Mouse (Mus musculus) c-Kit-positive CD71-positive TER-119-positive erythroid progenitor cells, embryonic 14.5 days (primary cell): ENCODE data around the gene Actl6a.
A peak's percentile ranks its signal among the peaks of the same experiment; 100 is the strongest.
"Not testable (repeated sequence)": the region's sequence is repeated elsewhere in the genome, so short reads cannot be mapped to it uniquely, and the experiment has no call there.

Experiments used
- DNase-seq: peaks from one replicate; pipeline ENCODE4 v3.0.0-alpha.2; 2013; ENCODE audit warnings: low spot score

The Actl6a gene

DNA sequence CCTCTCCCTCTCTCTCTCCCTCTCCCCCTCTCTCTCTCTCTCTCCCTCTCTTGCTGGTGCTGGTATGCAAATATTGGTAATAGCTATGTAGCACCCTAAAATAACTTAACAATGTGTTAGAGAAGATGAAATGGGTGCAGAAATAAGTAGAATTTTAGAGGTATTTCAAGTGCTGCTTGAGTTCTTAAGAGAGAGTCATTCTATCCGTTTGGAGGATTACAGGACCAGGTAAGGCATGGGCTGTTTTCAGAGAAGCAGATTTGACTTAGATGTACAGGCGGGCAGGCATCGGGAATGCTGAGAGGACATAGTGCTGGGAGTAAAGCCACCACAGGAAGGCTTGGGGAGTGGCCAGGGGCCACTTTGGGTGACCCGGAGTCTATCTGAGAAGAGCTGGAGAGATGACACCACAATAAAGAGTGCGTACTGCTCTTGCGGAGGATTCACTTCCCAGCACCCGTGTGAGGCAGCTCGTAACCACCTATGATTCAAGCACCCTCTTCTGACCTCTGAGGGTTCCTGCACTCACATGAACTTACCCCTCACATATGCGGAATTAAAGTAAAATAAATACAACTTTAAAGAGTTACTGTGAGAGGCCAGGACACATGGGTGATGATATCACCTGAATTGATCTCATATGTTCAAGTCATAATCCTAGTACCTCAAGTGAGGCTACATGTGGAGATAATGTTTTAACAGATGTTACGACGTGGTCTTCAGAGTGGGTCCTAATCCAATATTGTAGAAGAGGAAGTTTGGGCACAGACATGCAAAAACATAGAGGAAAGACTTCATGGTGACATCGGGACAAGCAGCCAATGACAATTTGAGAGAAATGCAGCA lies 11.1 kb upstream of the Actl6a start:
- no peak for DNase-seq

DNA sequence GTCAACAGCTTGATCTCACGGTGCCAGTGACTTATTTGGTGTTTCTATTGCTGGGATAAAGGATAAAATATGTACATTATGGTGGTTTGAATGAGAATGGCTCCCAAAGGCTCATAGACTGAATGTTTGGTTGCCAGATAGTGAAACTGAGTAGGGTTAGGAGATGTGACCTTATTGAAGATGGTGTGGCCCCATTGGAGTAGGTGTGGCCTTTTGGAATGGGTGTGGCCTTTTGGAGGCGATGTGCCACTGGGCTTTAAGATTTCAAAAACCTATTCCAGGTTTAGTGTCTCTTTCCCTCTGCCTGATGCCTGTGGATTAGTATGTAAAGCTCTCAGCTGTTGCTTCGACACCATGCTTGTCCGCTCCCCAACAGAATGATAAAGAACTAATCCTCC lies 10.5 kb upstream of the Actl6a start:
- no peak for DNase-seq

DNA sequence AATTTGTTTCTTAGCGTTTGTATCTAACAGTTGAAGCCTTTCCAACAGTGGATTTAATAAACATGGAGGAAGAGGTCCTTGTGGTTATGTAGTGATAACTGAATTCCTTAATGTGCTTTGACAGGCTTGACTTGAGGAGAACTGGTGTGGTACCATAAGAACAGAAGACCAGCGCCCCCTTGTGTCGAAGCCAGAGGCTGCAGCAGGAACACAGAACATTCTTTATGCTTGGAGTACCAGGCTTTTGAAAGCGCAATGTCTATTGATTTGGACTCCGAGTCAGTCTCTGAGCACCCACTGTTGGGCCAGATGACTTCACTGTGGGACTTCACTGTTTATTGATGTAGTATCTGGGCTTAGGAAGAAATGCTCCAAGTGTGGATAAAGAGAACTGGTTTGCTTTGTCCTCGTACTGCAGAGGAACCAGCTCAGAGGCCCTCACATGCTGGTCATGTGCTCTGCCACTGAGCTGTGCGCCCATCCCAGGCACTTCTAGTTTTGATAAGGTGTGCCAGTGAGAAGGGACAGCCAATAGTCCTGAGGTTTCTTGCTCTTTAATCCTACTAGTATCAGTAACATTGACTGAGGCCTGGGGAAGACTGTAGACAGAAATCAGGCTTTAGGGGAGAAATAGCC lies 7.8 kb upstream of the Actl6a start:
- DNase-seq, result peak; percentile 85

DNA sequence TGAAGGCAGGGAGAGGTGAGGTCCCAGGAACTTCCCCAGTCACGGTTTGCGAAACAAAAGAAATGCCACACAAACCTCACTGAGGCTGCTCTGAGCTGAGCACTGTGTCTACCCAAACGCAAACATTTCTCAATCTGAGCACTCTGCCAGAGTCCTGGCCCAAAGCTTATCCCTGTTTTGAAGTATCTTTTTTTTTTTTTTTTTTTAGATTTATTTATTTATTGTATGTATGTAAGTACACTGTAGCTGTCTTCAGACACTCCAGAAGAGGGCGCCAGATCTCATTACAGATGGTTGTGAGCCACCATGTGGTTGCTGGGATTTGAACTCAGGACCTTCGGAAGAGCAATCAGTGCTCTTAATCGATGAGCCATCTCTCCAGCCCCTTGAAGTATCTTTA lies 2.1 kb upstream of the Actl6a start:
- DNase-seq, result not testable (repeated sequence)

DNA sequence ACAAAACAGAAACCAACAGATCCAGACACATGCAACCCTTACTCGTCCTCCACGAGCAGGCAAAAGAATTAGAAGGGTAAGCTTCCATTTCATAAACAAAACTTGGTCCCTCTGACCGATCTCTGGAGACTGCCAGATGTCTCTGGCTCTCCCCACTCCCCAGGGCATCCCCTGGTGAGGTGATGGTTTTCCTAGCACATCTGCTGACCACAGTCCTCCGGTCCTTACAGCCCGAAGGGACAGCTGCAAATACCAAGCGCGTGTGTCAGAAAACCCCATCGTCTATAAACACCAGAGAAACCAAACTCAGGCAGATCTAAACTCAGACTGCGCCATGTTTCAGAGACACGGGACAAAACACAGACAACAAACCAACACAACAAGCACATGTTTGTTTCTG lies 1.5 kb upstream of the Actl6a start:
- DNase-seq, result not testable (repeated sequence)

DNA sequence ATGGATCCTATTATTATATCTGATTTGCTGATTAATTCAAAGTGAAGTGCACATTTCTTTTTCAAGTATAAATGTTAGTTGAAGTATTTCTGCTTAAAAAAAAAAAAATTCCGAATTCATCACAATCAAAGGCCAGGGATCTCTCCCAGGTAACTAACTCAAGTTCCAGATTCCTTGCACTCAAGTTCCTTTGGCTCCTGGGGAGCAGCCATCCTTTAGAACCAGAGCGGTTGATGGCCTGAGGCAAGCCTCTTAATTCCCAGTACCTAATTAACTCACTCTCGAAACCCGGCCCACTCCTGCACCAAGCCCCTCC lies 1.9 kb downstream of the Actl6a start:
- no peak for DNase-seq

DNA sequence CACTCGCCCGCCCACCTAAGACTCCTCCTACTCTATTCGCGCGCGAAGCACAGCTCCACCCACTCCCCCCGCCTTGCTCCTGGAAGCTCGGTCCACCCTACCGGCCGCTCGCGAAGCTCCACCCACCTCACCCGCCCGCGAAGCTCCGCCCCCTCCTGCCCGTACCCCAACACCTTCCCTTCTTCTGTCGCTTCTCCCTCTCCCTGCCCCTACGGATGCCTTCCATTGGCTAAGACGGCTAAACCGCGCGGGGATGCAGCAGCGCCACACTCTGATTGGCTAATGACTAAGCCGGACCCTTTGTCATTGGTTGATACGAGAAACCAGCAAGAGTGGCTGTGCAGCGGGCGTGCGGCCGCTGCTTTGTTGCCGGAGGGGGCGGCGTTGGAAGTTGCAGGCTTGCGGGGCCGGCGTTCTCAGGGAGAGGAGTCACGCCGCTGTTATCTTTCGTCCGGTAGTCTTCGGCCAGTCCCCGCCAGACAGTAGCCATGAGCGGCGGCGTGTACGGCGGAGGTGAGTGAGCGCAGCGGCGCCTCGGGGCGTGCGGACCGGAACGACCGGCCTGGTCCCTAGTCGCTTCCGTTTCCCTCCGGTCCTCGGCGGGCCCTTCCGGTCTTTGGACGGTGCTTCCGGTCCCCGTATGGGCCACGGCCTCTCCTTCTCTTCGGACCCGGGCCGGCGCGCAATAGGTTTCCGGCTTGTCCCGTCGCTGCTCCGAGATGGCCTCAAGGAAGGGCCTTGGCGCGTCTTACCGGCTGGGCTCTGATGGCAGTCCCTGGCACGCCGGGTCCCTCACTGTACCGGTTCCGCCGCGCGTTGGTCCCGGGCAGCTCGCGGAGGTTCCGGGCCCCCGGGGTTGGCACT lies 2.5 kb downstream of the Actl6a start:
- peak; percentile 99 for DNase-seq

DNA sequence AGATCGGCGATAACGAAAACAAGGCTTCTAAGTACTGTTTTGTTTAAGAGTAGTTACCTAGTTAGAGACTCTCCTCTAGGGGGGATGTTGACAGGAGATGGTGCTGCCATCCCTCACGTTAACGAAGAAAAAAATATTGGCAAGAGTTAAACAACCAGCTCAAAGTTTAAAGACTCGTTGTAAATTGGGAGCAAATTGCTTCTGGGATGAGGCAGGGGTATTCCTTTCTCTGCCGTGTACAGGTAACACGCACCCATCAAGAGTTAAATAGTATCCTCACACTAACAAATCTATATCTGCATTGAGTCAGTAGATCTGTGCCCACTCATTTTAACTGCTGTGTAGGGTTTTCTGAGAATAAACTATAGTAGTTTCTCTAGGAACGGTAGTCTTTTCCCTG lies 3.3 kb downstream of the Actl6a start:
- DNase-seq, result no peak

DNA sequence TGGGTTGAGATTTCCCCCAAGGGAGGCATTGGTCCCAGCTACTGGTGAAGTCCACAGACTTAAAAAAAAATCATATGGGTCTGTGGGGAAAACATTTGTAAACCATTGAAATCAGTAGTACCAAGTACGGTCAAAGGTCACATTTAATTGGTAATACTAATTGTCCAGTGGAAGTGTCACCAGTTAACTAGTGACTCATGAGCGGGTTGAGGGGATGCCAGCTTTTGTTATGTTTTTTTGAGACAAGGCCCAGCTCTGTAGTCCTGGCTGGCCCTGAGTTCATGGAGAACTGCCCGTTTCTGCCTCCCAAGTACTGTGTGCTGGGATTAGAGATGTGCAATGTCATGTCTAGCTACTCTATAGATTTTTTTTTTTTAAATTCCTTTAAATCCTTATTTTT lies 7.6 kb downstream of the Actl6a start:
- DNase-seq, result no peak

DNA sequence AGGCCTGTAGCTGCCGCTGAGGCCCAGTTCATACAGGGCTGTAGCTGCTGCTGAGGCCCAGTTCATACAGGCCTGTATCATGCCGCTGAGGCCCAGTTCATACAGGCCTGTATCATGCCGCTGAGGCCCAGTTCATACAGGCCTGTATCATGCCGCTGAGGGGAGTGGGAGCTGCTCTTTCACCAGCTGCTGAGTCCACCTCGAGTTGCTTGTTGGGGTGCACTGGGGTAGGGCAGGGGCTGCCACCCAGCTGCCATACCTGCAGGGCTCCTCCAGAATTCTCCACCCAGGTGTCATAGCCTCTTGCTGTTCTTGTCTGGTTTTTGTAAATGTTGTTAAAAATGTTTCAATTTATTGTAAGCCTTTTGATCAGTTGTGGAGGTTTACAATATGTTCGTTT lies 11.3 kb downstream of the Actl6a start:
- DNase-seq, result not testable (repeated sequence)

DNA sequence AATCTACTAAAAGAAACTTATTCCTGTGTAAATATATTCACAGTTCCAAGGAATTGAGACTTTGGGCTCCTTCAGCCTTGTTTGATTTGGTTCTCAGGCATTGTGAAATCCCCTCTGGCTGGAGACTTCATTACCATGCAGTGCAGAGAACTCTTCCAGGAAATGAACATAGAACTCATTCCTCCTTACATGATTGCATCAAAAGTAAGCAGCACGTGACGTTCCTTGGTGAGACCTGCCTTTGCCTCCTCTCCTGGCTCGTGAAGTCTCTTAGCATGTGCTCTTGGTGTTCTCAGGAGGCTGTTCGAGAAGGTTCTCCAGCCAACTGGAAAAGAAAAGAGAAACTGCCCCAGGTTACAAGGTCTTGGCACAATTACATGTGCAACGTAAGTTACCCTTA lies 12.2 kb downstream of the Actl6a start:
- no peak for DNase-seq

DNA sequence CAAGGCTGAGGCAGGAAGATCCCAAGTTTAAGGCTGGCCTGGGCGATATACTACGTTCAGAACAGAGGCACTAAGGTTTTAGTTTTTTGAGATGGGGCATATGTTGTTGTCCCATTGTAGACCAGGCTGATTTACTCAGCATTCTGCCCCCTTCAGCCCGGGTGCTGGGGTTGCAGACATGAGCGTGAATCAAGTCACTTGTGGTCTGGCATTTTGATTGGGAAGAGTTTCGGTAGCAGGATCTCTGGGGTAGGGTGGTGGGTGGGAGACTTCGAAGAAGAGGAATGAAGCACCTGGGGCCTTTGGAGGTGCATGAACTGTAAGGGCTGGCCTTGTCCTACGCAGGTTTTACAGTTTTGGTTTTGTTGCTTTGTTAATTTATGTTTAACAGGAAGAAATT lies 18.1 kb downstream of the Actl6a start:
- no peak for DNase-seq

DNA sequence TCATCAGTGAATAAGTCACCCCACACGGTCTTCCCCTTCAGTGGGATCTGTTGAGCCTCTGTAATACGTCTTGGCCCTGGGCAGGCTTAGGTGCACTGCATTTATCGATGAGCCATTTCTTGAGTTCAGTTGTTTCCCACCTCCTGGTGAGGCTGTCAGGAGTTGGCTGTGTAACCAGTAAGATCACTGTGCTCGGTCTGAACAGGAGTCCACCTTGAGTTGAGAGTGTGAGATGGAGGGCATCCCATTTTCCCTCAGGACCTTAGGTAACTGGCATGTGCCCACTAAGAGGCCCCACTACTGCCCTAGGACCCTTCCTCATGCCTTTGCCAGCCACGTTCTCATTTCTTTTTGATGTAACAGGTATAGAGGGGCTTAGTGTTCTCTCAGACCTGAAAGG lies 19.9 kb downstream of the Actl6a start:
- no peak for DNase-seq

DNA sequence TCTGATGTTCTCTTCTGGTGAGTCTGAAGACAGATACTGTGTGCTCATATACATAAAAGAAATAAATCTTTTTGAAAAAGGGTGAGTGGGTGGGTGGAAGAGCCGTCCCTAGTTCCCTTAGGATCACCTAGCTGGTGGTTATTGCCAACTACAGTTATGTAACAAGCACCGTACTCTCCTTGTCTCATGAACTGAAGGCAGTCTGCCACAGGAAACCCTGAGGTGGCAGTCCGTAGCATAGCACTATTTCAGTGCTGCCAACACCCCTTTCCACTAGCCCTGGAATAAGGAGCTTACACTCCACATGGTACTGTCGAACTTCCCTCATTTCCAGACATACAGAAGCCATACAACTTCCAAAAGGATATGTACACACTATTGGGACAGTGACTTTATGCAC lies 21.8 kb downstream of the Actl6a start:
- DNase-seq, result no peak

DNA sequence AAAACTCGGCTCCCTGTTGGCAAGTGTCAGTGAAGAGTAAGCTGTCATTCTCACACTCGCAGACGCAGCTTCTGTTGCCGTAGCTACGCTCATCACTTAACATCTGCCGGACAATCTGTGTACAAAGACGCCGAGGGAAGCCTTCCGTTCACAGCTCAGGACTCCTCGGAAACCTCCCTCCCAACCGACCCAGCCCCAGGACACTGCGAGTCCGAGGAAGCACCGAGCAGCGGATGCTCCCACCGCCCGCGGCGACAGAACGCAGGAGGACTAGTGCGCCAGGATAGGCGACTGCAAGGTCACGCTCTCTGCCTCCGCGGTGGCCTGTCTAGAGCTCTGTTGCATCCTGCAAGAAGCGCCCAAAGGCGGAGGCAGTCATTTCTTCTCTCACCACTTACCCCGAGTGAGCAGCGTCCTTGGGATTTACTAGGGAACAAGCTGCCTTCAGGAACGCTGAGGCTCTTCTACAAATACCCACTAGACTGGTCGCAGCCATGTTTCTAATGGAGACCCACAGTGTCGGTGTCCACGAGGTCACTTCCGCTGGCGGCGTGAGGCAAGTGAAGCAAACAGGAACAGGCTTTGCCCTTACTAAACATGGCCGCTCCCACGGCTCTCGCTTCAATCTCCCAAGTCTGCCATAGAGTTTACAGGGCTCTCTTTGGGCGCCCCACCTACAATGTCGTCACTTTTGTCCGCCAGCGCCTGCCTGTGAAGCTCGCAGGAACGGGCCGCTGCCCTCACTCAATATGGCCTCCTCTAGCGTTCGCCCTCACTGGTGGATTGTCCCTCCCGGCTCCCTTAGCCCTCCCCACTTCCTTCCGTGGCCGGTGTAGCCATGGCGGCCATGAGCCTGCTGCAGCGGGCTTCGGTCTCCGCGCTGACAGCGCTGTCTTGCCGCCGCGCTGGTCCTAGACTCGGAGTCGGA lies 30.4 kb downstream of the Actl6a start, which contains the start of gene Ndufb5:
Gene Ndufb5 (plus strand): TSS at position 747 of the 928 bp plus-strand sequence.
- peak; percentile 99 for DNase-seq

DNA sequence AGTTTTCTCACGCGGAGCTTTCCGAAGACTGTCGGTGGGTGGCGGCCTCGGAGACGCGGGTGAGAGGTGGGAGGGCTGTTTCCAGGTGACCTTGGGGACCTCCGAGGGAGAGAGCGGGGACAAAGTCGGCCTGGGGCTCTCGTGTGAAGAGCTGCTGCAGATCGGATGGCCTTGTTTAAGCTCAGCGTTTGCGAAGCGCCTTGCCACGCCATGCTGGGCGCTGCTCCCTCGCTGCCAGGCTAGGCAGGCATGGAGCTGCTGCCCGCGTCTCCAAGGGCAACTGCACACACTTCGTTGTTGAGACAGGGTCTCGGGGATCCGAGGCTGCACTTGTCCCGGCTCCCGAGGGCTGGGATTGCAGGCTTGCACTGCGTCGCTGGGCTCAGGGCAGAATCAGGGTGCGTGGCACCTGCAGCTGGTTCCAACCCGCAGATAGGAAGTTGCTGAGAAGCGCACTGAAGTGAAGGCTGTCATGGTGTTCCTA lies 31.1 kb downstream of the Actl6a start, which contains the start of gene Mrpl47:
Gene Mrpl47 (minus strand): TSS at position 434 of the 484 bp plus-strand sequence.
- DNase-seq, result peak; percentile 24

DNA sequence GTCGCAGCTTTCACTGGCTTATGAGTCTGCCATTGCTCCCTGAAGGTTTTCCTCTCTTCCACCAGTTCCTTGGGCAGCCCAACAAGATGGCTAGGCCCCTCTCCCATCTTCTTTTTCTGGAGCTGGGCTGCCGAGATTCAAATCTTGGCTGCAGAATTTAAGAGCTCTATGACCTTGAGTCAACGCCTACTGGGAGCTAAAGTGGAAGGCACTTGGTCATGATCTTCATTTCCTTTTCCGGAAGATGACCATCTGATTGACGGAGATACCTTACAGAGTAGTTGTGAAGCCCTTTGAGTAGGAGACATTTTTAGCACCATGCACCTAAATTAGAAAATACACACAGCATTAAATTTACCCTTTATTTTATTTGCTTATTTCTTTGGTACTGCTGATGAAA lies 32.5 kb downstream of the Actl6a start:
- DNase-seq, result no peak

DNA sequence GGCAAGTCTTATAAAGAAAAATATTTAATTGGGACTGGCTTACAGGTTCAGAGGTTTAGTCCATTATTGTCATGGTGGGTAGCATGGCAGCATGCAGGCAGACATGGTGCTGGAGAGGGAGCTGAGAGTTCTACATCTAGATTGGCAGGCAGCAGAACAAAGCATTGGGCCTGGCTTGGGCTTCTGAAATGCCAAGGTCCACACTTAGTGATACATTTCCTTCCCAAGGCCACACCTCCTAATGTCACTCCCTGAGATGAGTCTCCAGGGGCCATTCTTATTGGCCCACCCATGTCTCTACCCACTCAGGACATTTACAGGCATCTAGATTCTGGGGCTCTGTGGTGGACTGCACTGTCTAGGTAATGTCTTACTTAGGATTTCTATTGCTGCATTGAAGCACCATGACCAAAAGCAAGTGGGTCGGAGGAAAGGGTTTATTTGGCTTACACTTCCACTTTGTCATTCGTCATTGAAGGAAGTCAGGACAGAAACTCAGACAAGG lies 36.2 kb downstream of the Actl6a start:
- DNase-seq, result no peak

DNA sequence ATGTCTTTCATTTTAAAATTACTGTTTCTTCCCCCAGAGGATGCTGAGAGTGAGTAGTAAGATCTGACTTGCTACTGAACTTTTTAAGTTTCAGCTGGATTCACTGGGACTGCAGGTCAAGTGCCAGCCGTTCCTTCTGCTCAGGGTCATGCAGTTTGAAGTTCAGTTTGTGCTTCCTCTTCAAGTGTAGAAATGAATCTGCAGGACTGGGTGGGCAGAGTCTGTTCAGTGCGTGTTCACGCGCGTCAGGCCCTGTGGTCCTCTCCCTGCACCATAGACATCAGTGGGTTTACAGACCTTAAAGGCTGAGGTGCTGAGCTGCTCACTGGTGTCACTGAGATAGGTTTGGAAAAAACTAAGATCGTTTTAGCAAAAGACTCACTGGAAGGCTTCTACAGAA lies 38.9 kb downstream of the Actl6a start:
- no peak for DNase-seq

DNA sequence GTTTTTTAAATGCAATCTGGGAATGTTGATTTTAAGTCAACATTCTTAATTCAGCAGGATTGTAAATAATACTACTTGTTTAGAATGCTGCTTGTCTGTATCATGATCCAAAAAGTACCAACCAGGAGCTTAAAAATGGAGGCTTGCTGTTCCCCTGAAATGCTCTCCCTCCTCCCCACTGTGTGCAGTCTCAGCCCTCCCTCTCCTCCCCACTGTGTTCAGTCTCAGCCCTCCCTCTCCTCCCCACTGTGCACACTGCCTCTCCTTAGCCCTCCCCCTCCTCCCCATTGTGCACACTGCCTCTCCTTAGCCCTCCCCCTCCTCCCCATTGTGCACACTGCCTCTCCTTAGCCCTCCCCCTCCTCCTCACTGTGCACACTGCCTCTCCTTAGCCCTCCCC lies 39.3 kb downstream of the Actl6a start:
- not testable (repeated sequence) for DNase-seq

DNA sequence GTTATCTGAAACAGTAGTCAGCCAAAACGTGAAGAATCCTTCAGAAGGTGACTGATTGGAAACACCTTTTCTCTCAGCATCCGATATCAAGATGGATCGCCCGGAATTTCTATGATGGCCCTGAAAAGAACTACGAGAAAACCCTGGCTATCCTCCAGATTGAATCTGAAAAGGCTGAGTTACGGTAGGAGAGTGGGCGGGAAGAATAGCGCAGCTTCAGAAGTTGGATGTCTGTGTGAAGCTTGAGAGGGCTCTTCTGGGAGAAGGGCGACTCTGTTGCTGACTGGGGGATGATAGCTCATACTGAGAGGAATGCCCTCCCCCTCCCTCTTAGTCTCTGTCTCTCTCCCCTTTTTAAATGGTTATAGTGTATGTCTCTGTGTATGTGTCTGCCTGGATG lies 42.3 kb downstream of the Actl6a start:
- DNase-seq, result no peak
